Mouse (Mus musculus): ENCODE data around the gene Catsperz. TPM values are rescaled to one million over a fixed set of nuclear protein-coding genes. Genes with fewer than 3 reads are reported as not detected.

Gene Catsperz
- polyA plus RNA-seq, 1 experiment = 5.2 TPM

DNA sequence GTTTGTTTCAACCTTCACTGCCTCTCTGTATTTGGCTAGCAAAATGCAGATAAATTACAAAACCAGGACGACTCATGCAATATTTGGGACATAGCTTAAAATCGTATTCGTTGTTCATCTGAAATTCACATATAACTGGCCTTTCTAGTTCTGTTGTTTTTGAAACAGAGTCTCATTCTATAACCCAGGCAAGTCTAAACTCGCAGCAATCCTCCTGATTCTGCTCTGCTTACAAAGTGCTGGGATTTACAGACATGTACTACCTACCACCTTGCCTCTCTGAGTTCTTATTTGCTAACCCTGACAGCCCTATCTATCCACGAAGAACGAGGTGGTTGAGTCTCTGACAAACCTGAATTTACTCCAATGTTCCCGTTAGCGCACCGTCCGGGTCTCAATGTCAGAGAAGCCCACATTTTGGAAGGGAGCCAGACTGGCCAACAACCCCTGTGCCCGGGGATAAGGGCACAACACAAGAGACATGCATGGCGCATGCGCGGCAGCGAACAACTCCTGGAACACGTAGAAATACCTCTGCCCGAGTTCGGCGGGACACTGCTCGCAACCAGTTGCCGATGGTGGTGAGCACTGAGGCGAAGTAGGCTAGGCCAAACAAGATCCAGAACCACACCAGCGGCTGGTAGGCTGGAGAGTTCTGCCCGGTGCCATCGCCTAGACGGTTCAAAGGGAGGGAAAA is 1.5 kb upstream of the Catsperz start:
- peaks cover 22% of the 10 kb centered on the region; the same call in 1 of the 2 replicates for H3K27me3 ChIP-seq (ENCODE audit: control insufficient read depth, insufficient read depth, low read length)
- no peak for DNase-seq
- H3K27ac ChIP-seq (ENCODE audit: control insufficient read depth, insufficient read depth, low read length) = no peak overlapping the region

GRCm38 (mm10) chr19:6925611-6926329 is 590 bp upstream of the Catsperz start:
- WGBS = 33% methylated on average over 40 of the region's 40 CpGs
- Histone ChIP-seq H3K4me1 (replicated peaks; ENCODE audit: control insufficient read depth, insufficient read depth, low read length) (peaks cover 21% of the 10 kb centered on the region), H3K4me3 (ENCODE audit: control insufficient read depth, insufficient read depth, low read length) (no peak overlapping the region), H3K27ac (ENCODE audit: control insufficient read depth, insufficient read depth, low read length) (no peak overlapping the region), H3K27me3 (ENCODE audit: control insufficient read depth, insufficient read depth, low read length) (peaks cover 22% of the 10 kb centered on the region; the same call in 1 of the 2 replicates), H3K36me3 (ENCODE audit: control insufficient read depth, insufficient read depth, low read length) (no peaks in the 10 kb centered on the region)
- no peak for TF ChIP-seq POLR2A (IDR thresholded peaks at IDR 0.05; ENCODE audit: control insufficient read depth, extremely low read depth, insufficient read depth, low read length, poor library complexity)
- no peak for TF ChIP-seq CTCF (IDR thresholded peaks at IDR 0.05; ENCODE audit: borderline replicate concordance, control insufficient read depth, extremely low read depth, insufficient read depth, low read length, poor library complexity)
- no peak for DNase-seq

More for the DNA sequence above, 1.5 kb upstream of the Catsperz start:
- 19% methylated on average over 26 of the region's 26 CpGs for WGBS
- TF ChIP-seq POLR2A (IDR thresholded peaks at IDR 0.05; ENCODE audit: control insufficient read depth, extremely low read depth, insufficient read depth, low read length, poor library complexity) (no peak), CTCF (IDR thresholded peaks at IDR 0.05; ENCODE audit: borderline replicate concordance, control insufficient read depth, extremely low read depth, insufficient read depth, low read length, poor library complexity) (no peak)
- Histone ChIP-seq H3K4me3 (ENCODE audit: control insufficient read depth, insufficient read depth, low read length) (no peak overlapping the region), H3K4me1 (replicated peaks; ENCODE audit: control insufficient read depth, insufficient read depth, low read length) (peaks cover 19% of the 10 kb centered on the region), H3K36me3 (ENCODE audit: control insufficient read depth, insufficient read depth, low read length) (no peaks in the 10 kb centered on the region)

- WGBS = 6% methylated on average over 39 of the region's 39 CpGs
- H3K4me3 ChIP-seq (ENCODE audit: control insufficient read depth, insufficient read depth, low read length) = peak overlapping the region; percentile 10; the same call in 1 of the 2 replicates
- TF ChIP-seq POLR2A (IDR thresholded peaks at IDR 0.05; ENCODE audit: control insufficient read depth, extremely low read depth, insufficient read depth, low read length, poor library complexity) (no peak), CTCF (IDR thresholded peaks at IDR 0.05; ENCODE audit: borderline replicate concordance, control insufficient read depth, extremely low read depth, insufficient read depth, low read length, poor library complexity) (0 out of 2 replicates have a peak, but pooled peaks have one; percentile 70)
- H3K4me1 ChIP-seq (replicated peaks; ENCODE audit: control insufficient read depth, insufficient read depth, low read length) = peaks cover 30% of the 10 kb centered on the region
- no peak overlapping the region for H3K27ac ChIP-seq (ENCODE audit: control insufficient read depth, insufficient read depth, low read length)
- H3K36me3 ChIP-seq (ENCODE audit: control insufficient read depth, insufficient read depth, low read length) = no peaks in the 10 kb centered on the region
- H3K27me3 ChIP-seq (ENCODE audit: control insufficient read depth, insufficient read depth, low read length) = peaks cover 22% of the 10 kb centered on the region; the same call in 1 of the 2 replicates
- DNase-seq = peak; percentile 88
Observed at GRCm38 (mm10) chr19:6924461-6925306, 496 bp downstream of the Catsperz start.

GRCm38 (mm10) chr19:6922901-6923735 is 2.1 kb downstream of the Catsperz start:
- no peak overlapping the region for H3K4me3 ChIP-seq (ENCODE audit: control insufficient read depth, insufficient read depth, low read length)
- H3K4me1 ChIP-seq (replicated peaks; ENCODE audit: control insufficient read depth, insufficient read depth, low read length) = peaks cover 30% of the 10 kb centered on the region
- H3K36me3 ChIP-seq (ENCODE audit: control insufficient read depth, insufficient read depth, low read length) = no peaks in the 10 kb centered on the region
- peaks cover 20% of the 10 kb centered on the region; the same call in 1 of the 2 replicates for H3K27me3 ChIP-seq (ENCODE audit: control insufficient read depth, insufficient read depth, low read length)
- no peak for TF ChIP-seq CTCF (IDR thresholded peaks at IDR 0.05; ENCODE audit: borderline replicate concordance, control insufficient read depth, extremely low read depth, insufficient read depth, low read length, poor library complexity)
- no peak for TF ChIP-seq POLR2A (IDR thresholded peaks at IDR 0.05; ENCODE audit: control insufficient read depth, extremely low read depth, insufficient read depth, low read length, poor library complexity)
- no peak overlapping the region for H3K27ac ChIP-seq (ENCODE audit: control insufficient read depth, insufficient read depth, low read length)
- DNase-seq = no peak
- WGBS = 84% methylated on average over 6 of the region's 6 CpGs

- TF ChIP-seq CTCF (IDR thresholded peaks at IDR 0.05; ENCODE audit: borderline replicate concordance, control insufficient read depth, extremely low read depth, insufficient read depth, low read length, poor library complexity) (peak; percentile 74), POLR2A (IDR thresholded peaks at IDR 0.05; ENCODE audit: control insufficient read depth, extremely low read depth, insufficient read depth, low read length, poor library complexity) (peak; percentile 86)
- Histone ChIP-seq H3K27me3 (ENCODE audit: control insufficient read depth, insufficient read depth, low read length) (peaks cover 16% of the 10 kb centered on the region; the same call in 1 of the 2 replicates), H3K27ac (ENCODE audit: control insufficient read depth, insufficient read depth, low read length) (no peak within 1 kb of the TSS), H3K4me3 (ENCODE audit: control insufficient read depth, insufficient read depth, low read length) (peak within 1 kb of the TSS; percentile 55), H3K4me1 (replicated peaks; ENCODE audit: control insufficient read depth, insufficient read depth, low read length) (peaks cover 30% of the 10 kb centered on the region), H3K36me3 (ENCODE audit: control insufficient read depth, insufficient read depth, low read length) (no peaks in the 10 kb centered on the region)
- under 1% methylated on average over 65 of the region's 66 CpGs for WGBS
- DNase-seq = peak; percentile 100
Observed at GRCm38 (mm10) chr19:6921647-6922567, 3.3 kb downstream of the Catsperz start, which contains the start of gene Esrra. Esrra (minus strand) TSS chr19:6921813.
